Mouse (Mus musculus) cerebellum, postnatal 25 days (tissue): ENCODE results near the gene Dolk.
A peak's percentile ranks its signal among the peaks of the same experiment; 100 is the strongest.

Source experiments
- DNase-seq, 2 experiments: peaks; one replicate each; pipeline ENCODE4 v3.0.0; 2021; ENCODE audit warnings: mixed read lengths in 2 of 2

Dolk gene

DNA sequence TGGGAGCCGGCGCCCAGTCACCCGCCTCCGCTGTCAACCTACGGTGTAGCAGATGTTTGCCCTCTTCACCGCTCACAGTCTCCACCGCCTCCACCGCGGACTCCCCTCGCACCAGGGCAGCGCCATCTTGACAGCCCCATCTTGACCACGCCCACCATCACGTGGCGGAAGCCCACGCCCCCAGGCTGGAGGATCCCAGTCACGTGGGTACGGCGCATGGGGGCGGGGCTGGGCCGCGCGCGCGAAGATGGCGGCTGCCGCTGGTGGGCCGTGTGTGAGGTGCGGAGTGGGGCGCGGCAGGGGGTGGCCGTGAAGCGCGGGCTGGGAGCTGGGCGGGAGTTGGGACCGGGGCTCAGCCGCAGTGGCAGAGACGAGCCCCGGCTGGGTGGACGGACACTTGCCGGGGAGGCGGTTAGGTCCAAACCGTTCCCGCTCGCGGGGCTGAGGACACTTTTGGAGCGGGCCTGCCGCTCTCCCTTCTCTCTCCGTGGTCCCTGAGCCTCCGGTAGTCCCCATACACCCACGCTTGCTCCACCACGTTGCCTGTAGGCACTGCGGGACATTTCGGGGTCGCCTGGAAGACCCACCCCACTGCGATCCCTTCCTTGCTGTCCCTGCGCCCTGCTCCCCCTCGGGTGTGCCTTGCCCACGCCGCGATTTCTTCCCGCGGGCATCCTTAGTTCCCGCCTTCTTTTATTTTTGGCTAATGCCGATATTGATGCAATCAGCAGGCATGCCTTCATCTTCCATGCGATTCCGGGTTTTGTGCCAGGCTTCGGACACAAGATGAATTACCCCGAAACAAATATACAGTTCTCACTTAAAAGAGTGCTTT is at the start of gene Dolk, which contains the start of gene Nup188:
Gene Dolk (minus strand): TSS at position 143 of the 835 bp plus-strand sequence.
Gene Nup188 (plus strand): TSS at position 206 of the 835 bp plus-strand sequence.
- peak; percentile 97 to 99 for DNase-seq

DNA sequence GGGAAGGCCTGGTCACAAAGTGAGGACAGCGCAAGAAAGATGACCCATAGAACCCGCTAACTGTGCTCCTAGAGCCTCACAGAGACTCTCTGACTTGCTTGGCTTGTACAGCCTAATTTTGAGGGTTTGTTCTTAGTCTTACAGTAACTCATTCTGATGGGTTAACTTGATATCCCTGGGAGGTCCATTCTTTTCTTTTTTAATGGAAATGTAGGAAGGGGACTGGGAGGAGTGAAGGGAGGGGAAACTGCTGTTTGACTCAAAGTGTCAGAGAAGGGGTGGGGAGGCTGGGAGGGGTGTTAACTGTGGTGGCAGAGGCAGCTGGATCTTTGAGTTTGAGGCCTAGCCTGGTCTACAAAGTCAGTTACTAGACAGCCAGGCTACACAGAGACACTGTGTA is 49.2 kb upstream of the Dolk start:
- no peak for DNase-seq

DNA sequence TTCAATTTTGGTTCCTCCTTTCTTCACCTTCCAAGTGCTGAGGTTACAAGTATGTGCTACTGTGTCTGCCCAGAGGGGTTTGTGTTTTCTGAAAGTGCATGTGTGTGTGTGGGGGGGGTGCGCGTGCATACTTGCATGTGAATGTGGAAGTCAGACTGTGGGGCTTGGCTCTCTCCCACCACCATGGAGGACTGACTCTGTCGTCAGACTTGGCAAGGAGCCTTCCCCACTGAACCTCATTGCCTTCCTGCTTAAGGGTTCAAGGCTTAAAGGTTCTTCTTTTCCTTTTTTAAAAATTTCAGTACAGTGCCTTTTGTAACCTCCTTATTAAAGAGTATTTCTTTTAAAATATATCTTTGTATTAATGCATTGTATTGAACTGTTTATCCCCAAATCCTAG is 42.7 kb upstream of the Dolk start:
- no peak for DNase-seq

DNA sequence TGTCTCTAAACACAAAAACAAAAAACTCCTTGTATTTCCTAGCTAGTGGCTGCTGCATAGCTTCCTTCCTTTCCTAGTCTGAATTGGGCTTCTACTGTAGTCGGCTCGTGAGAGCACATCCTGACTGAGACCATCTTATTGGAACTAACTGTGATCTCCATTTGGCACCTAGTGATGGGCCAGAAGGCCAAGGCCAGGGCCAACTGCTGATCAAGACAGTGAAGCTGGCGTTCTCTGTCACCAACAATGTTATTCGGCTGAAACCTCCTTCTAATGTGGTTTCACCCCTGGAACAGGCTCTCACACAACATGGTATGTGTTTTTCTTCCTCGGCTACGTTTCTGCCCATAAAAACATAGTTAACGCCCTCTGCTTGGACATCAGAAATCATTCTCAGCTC is 41.1 kb upstream of the Dolk start:
- DNase-seq, result peak in 1 of 2 experiments; percentile 51

DNA sequence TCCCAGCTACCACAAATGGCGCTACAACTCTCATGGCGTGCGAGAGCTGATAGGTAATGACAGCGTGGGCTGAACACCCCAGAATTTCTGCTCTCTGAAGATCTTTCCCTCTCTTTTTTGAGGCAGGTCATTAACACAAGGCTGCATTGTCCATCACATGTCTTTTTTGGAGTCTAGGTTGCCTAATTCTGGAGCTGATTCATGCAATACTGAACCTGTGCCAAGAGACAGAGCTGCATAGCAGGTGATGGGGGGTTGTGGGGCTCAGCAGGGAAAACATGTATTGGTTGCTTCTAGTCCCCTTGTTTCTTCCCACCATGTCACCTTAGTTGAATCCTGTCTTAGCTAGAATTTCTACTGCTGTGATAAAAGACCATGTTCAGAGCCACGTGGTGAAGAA is 39.2 kb upstream of the Dolk start:
- no peak for DNase-seq

DNA sequence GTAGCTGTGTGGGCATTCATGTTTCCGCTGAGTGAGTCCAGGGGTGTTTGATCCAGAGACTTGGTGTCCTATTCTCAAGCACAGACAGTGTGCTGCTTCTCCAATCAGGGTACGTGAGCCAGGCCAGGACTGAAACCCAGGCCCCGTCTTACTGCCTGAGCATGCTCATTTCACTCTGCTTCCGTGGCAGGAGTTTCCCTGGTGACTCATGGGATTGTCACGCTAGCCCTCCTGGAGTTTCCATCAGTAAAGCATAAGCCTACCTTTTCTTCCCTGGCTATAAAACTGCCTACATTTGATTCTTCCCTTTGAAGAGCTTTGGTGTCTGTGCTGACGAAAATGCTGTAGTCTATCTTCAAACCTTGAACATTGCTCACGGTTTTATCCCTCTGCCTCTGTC is 37.0 kb upstream of the Dolk start:
- no peak for DNase-seq

DNA sequence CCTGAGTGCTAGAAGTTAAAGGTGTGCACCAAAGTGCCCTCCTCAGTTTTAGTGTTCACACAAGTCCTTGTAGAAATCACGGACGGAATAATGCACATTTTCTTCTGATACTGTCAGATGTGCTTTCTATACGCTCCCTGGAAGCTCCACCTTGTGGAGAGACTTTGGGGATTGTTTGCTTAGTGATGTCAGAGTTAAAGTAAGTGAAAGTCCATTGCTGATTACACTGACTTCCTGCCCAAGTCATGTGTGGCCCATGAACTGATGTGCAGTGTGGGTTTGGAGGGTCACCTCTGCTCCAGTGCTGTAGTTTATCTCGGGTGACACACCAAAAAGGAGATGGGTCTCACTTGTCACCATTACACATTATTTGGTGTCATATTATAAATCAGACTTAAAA is 33.1 kb upstream of the Dolk start:
- no peak for DNase-seq

DNA sequence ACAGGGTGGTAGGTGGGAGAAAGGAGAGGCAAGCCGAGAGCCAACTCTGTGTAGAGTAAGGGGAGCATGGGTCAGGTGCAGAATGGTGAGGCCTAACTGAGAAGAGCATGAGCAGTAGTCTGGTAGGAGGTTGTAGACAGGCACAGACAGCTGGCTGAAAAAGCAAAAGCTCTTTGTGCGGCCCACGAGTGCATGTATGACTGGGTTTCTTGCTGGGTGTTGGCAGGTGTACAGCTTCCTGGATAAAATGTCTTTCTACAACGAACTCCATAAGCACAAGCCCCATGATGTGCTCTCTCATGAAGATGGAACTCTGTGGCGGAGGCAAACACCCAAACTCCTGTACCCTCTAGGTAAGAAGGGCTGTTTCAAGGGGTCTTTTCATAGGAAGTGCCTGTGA is 30.8 kb upstream of the Dolk start:
- no peak for DNase-seq

DNA sequence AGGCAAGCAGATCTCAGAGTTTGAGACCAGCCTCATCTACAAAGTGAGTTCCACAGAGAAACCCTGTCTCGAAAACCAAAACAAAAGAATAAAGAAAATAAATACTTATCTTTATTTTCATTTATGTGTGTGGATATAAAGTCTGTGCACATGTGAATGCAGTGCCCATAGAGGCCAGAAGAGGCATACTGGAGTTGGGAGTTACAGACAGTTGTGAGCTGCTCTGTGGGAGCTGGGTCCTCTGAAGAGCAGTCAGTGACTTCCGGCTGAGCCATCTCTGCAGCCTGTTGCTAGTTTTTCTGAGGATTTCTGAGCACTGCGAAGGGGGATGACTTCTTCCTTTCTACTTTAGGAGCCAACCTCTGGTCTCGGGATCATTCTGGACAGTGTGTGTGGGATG is 30.0 kb upstream of the Dolk start:
- no peak for DNase-seq

DNA sequence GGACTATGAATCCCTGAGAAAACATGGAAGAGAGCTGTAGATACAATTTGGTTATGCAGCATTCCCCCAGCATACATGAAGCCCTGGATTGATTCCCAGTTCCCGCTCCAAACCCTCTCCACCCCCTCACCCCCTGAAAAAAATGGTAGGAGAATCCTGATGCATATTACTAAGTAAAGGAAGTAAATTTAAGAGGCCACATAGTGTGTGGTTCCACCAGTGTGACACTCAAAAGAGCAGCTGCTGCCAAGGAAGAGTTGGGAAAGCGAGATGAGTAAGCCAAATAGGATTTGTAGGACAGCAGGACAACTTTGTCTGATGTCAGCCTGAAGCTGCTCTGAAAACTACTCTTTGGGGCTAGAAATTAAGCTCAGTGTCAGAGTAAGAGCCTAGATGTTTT is 25.3 kb upstream of the Dolk start:
- DNase-seq, result no peak

DNA sequence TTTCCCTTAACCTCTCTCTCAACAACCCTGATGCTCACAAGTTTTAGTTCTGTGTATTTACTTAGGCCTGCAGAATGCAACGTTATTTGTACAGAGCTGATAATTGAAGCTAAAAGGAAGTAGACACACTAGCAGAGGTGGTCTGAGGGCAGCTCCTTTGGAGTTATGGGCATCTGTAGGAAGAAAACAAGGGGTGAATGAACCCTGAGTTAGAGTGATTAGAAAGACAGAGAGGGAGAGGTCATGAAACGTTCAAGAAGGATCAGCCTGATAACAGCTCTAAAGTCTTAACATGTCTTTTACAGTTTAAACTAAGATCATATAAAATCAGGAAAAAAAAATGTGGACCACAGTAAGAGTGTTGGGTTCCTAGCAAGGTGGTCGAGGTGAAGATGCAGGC is 23.2 kb upstream of the Dolk start:
- DNase-seq, result no peak

DNA sequence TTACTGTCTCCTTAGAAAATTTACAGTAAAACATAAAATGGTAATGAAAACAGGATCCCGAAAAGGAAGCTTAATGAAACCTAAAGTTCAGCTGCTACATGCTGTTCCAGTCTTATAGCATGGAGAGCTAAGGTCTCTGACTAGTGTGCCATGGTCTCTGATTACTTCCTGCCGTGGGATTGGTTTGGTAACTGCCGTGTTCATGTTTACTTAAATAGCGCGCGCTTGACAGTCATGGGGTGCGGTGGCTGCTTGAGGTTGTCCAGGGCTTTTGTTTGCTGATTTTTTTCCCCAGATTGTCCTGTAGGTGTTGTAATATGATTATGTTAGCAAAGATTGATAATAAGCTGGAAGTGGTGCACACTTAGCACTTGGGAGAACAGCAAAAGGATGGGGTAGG is 20.0 kb upstream of the Dolk start:
- no peak for DNase-seq

DNA sequence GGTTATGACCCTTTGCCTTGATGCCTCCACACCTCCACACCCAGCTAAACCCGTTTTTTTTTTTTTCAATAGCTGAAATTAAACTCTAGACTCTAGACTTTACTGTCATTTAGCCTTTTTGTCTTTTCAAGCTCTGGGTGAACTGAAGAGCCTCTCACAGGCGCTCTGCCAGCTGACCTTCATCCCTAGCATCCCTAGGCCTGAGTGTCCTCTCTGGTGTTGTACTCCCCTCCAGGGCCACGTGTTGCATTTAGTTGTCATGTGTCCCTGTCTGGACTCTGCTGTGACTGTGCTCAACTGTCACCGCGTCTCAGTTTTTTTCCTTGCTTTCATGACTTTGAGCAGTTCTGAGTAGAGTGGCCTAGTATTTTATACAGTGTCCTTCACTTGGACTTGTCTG is 13.8 kb upstream of the Dolk start:
- DNase-seq, result no peak

DNA sequence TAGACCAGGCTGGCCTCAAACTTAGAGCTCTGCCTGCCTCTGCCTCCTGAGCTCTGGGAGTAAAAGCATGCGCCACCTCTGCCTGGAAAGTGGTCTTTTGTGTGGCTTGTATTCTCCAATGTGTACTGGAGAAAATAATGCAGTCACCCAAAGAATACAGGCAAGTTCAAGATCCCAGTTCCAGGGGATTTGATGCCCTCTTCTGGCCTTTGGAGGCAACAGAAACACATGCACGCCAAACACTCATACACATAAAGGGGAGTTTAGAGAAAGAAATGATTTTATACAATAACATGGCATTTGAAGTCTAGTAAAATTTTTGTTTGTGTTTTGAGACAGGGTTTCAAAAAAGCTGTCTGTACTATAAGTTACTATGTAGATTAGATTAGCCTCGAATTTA is 13.4 kb upstream of the Dolk start:
- DNase-seq, result peak in 1 of 2 experiments; percentile 18

DNA sequence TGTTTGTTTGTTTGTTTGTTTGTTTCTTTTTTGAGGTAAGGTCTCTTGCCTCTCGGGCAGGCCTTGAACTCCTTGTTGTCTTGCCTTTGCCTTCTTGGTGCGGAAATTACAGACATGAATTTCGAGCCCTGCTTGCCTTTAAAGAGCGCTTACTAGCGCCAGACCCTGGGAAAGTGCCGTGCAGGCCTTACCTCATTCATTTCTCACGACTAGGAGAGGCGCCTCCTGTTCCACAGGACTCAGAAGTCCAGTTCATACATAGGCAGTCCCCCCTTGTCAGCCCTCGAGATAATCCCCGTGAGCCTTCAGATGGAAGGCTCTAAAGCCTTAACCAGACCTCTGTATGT is 866 bp upstream of the Dolk start:
- peak in 1 of 2 experiments; percentile 43 for DNase-seq

DNA sequence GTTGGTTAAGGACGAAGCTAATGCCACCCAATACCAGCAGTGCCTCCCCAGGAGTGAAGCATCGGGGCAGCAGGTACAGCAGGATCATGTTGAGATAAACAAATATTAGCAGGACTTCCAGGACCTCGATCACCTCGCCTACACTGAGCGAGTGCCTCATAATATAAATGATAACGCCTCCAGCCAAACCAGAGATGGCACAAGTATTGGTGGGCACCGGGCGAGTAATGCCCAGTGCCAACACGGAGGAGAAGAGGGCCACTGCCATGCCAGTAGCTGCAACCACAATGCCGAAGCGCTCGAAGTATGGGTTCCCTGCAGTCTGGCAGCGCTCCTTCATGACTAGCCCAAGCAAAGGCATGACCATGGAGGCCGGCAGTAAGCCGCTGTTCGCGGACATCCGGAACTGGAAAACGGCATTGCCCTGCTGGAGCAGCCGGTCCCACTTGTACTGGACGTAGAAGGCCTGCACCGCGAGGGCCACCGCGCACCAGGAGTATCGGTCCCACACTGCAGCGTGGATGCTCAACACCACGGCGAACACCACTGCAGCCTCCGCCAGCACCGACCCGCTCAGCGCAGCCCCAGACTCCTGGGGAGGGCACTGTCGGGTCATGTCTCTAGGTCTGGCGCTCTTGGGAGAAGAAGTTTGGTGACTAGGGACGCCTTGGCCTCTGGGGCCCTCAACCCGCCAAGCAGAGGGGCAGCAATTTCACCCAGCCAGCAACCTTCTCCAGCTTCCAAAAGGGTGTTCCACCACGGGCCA is 535 bp downstream of the Dolk start:
- DNase-seq, result no peak

DNA sequence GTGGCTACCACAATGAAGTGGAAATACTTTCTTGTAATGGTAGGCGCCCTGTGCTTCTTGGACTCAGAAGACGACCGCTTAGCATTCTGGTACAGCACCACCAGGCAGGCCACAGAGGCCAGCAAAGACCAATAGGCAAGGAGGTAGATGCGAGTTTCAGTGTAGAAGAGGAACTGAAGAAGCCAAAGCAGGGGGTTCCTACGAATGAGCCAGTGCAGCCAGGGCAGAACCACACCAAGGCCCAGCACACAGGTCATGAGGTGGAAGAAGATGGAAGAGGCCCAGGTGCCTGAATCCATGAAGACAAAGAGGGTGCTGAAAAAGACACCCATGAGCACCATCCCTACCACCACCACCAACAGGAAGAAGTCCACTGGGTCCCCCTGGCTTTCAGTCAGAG is 1.1 kb downstream of the Dolk start:
- DNase-seq, result no peak

DNA sequence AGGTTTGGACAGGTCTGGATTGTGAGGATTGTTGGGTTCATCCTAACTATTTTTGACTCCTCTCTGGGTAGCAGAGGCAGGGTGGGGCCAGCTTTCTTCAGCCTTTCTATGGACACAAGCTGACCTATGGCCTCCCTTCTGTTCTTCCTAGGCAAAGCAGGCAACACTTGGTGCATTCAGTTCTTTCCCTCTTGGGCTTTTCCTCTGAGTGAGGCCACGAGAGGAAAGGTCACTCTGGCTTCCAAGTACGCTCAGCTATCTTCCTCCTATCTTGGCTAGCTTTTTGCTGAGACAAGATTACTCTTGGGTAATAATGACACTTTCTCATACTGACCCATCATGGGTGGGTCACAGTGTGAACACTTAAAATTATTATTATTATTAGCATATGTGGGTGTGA is 2.9 kb downstream of the Dolk start:
- DNase-seq, result no peak

DNA sequence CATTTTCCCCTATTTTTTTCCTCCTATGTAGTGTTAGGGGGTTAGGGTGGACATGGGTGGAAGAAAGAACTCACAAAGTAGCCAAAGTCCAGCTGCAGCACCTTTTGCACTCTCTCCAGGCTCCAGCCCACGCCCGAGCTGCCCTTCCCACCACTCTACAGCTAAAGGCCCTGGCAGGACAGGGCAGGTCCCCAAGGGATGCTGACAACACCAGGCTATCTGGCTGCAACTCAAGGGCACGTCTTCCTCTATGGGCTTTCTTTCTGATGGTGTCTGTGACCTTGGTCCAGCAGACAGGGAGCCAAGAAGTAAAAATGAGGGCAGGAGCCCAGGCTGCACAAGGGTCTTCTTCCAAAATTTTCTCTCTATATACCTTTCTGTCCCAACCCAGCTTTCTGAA is 4.5 kb downstream of the Dolk start:
- DNase-seq, result no peak

DNA sequence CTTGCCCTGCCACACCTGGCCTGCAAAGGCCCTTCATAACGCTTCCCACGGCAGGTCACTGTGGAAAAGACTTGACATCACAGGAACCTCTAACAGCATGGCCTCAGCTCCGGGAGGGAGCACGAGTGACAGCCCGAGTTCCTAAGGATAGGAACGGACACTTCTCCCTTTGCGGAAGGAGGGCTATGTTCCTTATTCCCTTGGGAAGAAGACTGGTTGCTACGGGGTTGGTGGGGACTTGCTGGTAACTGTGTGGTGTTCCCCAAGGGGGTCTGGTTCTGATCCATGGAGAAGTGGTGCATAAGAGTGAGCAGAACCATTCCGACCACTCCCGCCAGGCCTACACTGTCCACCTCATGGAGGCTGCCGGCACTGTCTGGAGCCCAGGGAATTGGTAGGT is 5.4 kb downstream of the Dolk start, which contains the start of gene Gm28038:
Gene Gm28038 (plus strand): TSS at position 301 of the 400 bp plus-strand sequence.
- DNase-seq, result no peak

DNA sequence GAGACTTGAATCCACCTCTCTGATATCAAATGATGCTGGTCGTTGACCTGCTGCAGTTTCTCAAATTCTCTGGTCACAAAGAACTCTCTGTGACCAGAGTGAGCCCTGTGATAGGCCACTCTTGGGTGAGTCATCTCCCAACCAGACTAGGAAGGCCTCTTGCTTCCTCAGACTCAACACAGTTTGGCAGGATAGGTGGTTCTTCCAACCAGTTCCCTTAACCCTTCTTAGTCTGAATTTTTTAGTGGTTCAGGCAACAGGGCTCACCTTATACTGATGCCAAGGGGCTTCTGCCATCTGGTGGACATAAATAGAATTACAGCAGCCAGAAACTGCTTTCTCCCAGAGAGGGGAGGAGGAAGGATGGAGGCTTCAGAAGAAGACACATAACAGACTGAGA is 16.0 kb downstream of the Dolk start:
- DNase-seq, result peak; percentile 73 to 81

DNA sequence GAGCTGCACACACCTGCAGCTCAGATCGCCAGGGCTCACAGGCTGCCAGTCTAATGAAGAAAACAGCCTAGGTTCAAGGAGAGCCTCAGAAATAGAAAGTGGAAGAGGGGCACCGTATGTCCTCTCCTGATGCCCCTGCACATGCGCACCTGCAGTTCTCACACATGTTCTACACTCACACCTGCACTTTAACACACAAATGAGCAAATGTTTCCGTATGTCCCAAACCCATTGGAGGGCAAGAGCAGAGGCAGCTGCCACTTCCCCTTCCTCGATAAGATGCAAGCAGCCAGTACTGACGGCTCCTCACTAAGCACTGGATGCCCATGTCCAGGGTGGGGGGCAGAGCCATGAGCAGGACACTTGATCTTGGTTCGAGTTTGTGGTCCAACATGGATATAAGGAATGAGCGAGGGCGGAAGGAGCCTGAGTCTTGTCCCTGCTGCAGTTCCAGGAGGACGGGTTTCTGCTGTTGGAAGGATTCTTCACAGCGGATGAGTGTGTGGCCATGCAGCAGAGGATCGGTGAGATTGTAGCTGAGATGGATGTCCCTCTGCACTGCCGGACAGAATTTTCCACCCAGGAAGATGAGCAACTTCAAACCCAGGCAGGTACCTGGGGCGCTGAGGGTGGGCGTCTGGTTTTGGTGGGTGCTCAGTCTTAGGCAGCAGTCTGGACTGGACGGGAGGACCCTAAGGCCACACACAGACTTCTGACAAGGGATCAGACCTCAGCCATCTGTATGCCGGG is 16.7 kb downstream of the Dolk start:
- DNase-seq, result peak in 1 of 2 experiments; percentile 28

DNA sequence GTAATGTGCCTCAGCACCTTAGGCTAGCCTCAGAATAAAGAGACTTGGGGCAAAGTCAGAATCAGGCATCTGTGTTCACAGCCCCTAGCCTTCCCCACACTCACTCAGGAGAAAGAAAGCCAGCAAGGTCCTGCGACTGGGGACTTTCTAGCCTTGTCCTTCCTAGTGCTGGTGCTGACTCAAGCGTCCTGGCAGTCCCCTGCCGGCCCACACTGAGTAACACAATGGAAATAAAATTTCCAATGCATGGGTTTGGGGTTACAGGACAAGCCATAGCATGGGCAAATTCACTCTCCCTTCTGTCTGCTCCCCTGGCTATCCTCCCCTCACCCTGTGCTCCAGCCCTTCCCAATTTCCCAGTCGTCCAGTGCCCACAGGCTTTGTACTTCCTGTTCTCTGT is 17.8 kb downstream of the Dolk start:
- DNase-seq, result peak in 1 of 2 experiments; percentile 5
